Mouse (Mus musculus) small intestine, adult 2 months (tissue): ENCODE results near the gene Pip5k1a.

Source experiments
- CTCF ChIP-seq: fragments of 200-500 bp; IDR thresholded peaks from 2 replicates; pipeline ENCODE4 v1.5.1; 2012; ENCODE audit warnings: low read depth, mild to moderate bottlenecking, control low read depth, inconsistent platforms, low read length, moderate library complexity, mixed read lengths; ENCODE audit not compliant: insufficient replicate concordance, insufficient read length; ENCODE audit errors: extremely low read depth
- POLR2A ChIP-seq: fragments of 200-500 bp; IDR thresholded peaks from 2 replicates; pipeline ENCODE4 v1.6.1; 2012; ENCODE audit warnings: low read depth, mild to moderate bottlenecking, control low read depth, inconsistent platforms, low read length, moderate library complexity

DNA sequence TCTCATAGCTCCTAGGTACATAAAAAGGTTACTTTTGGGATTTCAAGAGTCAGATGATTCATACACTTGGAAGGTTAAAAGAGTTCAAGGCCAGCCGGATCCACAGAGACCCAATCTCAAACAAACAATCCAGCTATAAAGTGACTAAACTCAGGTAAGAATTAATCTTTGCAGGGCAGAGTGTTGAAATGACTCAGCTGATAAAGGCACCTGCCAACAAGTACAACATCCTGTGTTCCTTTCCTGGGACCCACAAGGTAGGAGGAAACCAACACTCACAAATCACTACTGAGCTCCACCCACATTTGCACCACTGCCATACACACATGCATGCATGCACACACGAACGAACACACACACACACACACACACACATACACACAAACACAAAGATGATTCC lies 78.1 kb downstream of the Pip5k1a start:
- TF ChIP-seq CTCF: no peak
- no peak for TF ChIP-seq POLR2A
